Mouse (Mus musculus) telencephalon, adult 2 months (tissue): ENCODE measurements around the gene Gnb1l.
A peak's percentile ranks its signal among the peaks of the same experiment; 100 is the strongest.

Source experiments
- DNase-seq: peaks from one replicate; pipeline ENCODE4 v3.0.0-alpha.2; 2011; ENCODE audit warnings: low read depth, low spot score

The Gnb1l gene

DNA sequence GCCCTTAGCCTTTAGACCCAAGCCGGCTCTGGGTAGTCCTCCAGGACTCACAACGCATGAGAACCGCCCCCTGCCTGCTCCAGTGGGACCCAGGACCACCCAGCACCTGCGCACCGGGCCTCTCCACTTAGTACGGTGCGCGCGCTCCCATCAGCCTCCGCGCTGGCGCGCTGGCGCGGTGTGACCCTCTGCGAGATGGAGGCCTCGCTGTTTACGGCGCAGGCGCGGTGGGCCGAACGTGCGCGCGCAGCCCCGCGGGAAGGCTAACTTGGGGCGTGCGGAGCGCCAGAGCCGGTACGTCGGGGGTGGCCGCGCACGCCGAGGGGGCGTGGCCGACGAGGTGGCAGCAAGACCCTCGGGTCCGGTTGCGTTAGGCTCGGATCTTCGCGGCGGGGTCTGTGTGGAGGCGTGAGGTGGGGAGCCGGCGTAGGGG, at the start of gene Gnb1l, which contains the start of gene Rtl10:
Gene Gnb1l, plus strand, starts transcription at position 156 of the 433 bp plus-strand sequence.
Gene Rtl10, plus strand, starts transcription at position 344 of the 433 bp plus-strand sequence.
- peak; percentile 90 for DNase-seq

DNA sequence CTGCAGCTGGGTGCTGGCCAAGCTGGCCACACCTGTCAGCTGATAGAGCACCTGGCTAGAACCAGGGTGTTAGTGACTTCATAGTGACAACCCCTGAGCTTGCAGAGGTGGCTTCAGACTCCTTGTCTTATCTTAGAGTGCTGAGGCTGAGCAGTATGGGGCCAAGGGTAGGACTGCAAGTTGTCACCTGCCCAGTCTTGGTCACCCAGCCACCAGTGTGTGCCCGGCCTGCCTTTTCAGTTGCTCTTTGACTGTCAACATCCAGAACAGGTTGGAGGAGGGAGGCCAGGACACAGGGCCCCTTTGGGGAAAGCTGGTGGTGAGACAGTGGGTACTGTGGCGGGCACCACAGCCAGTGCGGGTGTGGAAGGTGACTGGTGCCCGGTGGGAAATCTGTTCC, 49.5 kb upstream of the Gnb1l start:
- no peak for DNase-seq

DNA sequence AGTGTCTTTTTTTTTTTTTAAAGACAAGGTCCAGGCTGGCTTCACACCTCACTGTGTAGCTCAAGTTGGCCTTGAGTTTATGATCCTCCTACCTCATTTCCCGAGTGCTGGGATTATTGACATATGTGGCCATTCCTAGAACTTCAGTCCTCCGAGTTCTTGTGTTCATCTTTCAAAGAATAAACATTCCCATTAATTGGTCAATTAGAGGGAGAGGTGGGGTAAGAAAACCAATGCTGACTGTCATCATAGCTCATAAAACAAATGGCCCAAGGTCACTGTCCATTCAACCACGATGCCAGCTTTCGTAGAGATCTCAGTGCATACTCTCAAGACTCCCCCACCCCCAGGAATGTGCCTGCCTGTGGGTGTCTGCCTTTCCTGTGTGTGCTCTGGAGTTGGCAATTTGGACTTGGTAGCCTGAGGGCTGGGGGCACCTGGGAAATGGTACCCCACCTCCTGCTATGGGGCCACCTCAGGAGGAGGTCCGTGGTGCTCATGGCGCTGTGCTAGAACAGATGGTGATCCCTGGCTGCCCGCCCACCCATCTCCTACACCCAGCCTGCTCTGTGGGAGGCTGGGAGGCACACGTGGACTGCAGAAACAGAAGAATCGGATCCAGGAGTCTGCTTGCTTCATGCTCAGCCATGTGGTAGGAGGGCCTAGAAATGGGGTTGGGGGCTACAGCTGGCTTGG, 46.9 kb upstream of the Gnb1l start:
- peak; percentile 68 for DNase-seq

DNA sequence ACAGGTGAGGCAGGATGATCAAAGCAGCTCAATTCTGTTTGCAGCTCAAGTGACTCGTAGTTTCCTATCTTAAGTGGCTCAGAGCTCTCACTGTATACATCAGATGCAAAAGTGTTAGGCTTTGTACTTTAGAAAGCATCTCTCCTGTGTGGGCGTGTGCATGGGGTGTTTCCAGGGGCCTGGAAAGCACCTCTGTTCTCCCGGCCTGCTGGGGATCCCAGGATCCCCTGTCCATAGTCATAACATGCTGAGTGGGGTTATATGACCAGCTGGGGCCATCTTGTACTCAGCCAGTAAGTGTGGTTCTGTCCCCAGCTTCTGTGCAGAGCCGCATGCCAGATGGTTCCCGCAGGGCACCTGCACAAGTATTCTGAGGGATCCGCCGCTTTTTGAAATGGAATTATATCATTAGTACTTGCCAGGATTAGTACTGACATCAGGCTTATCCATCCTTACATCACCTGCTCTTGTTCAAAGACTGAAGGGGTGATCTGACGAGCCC, 46.1 kb upstream of the Gnb1l start:
- DNase-seq, result peak; percentile 60

DNA sequence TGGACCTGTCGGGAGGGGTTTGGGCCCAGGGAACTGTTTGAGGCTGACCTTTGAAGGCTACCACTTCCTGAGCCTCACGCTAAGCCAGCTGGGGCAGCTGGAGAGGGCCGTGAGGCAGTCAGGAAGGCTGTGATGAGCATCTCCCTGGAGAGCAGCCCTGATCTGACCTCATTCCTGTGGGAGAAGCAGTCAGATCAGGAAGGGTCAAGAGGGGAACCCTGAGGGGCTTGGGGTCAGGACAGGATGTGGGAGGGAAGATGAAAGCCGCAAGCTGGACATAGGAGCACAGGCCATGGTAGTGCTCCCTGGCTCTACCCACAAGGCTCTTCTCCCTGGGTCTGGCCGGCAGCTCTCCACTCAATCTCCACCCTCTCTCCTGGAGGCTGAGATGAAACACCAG, 44.7 kb upstream of the Gnb1l start:
- no peak for DNase-seq

DNA sequence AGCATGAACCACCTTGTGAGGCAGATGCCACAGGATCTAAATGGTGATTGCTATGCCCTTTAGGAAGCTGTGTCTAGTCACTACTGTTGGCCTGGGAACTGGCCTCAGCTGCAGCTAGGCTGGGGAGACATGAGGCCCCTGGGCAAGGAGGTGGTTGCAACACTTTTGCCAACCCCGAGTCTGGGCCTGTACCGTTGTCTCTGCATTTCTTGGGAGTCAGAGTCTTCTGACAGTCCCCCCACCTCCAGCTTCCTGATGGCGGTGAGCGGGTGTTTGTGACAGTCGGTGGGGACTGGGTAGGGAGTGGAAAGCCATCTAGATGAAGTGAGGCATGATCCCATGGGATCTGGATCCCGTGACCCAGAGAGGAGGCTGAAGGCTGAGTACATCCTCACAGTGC, 43.1 kb upstream of the Gnb1l start:
- DNase-seq, result no peak

DNA sequence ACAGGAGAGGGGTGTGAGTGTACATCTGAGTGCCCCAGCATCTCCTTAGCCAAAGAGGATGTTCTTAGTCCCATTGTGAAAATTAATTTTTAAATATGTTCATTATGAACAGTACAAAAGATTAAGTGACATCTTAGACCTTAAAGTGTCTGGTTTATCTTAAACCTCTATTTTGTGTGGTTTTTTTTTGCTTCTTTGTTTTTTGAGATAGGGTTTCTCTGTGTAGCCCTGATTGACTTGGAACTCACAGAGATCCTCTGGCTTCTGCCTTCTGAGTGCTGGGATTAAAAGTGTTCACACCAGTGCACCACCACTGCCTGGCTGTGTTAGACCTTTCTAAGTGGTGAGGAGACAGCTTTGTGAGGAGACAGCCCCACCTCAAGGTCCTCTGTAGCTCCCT, 39.9 kb upstream of the Gnb1l start:
- no peak for DNase-seq

DNA sequence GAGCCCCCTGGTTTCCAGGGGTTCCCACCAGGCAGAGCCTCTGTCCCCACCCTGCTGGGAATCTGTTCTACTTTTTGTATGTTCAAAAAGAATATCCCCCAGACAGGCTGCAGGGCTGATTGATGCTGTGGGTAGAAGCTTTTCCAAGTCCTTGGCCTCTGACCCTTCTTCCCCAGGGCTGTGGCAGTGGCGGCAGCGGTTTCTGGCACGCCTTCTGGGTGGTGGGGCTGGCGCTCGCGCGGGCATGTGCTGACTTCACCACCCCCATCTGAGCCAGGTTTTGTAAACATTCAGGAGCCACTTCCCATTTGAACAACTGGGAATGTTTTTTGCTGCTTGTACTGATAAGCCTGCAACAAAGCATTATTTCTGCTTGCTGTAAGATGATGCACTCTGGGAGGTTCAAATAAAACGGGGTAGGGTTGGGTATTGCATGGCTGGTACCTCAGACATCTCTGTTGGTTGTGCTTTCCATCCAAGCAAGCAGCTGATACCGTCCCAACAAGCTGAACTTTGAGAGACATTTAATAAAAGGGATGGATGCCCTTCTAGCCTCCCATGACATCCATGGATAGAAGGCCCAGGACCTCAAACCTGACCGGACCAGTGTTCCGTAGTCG, 39.1 kb upstream of the Gnb1l start:
- DNase-seq, result no peak

DNA sequence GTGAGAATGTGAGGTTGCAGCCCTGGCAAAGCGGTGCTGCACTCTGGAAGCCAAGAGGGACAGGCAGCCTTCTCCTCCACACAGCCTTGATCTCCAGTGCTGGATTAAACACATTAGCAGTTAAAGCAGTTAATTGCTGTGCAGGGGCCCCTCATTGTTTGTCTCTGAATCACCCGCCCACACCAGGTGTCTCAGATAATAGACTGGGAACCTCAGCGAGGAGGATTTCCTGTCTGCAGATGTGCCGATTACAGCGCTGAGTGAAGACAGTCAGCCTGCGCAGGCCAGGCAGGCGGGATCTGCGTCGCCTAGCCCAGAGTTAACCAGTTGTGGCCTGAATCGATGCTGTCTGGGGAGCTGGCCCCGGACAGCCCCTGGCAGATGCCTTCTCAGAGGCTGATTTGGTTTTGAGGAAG, 38.5 kb upstream of the Gnb1l start:
- DNase-seq, result no peak

DNA sequence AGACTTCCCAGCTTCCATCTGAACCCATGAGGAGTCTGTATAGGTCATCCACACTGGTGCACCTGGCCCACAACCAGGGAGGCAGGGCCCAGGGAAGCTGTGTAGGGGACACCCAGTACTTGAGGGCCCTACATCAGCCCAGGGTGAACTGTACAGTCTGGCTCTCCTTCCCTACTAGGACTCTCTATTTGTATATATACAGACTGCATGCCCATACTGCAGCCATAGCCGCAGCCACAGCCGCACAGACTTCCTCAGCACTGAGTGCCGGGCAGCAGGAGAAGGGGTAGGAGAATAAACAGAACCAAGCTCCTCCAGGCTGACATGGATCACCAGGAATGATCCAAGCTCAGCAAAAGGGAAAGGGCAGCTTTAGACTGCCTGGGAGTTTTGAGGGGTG, 37.7 kb upstream of the Gnb1l start:
- no peak for DNase-seq

DNA sequence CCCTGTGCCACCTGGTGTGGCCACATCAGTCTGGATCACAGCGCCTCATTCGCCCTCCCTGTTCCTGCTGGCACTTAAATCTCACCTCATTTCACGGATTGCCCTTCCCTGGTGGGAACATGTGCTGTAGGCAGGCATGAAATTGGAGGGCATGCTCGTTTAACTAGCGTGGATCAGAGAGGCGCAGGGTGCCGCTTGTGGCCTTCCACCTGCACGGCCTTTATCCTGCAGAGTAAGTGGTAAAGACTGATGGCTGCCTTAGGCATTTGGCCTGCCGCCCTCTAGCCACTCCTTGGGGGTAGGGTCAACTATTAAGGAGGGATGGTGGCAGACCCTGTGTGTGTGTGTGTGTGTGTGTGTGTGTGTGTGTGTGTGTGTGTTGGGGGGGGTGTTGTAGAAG, 36.5 kb upstream of the Gnb1l start:
- no peak for DNase-seq

DNA sequence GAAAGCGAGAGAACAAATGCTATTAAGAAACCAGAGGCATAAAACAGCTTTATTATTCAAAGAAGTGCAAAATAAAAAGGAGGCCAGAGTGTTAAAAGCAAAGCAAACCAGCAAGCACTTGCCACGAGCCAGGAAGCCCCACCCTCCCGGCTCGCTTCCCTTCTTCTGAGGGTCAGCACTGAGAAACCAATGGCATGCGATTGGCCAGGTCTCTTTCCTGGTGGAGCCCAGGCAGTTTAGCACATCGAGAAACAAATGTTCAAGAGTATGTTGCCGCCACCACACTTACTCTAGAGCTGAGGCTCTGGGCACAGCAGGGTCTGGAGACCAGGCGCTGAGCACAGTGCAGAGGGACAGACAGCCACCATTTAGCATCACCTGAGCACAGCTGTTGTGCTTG, 35.9 kb upstream of the Gnb1l start:
- no peak for DNase-seq

DNA sequence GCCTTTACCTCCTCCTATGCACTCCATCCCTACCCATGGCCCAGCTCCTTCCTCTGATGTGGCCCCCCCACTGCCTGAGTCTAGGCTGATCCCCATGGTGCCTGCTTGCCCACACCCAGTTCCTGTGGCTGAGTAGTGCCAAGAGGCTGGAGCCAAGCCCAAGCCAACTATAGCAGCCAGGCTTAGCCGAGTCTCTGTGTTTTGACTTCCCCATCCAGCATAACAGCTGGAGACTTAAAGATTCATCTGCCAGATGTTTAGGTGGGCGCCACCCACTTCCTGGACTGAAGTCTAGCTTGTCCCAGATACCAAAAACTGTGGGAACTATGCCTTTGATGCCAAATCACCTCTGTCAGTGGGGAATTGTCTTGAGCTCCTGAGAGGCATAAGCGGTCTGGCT, 34.2 kb upstream of the Gnb1l start:
- no peak for DNase-seq

DNA sequence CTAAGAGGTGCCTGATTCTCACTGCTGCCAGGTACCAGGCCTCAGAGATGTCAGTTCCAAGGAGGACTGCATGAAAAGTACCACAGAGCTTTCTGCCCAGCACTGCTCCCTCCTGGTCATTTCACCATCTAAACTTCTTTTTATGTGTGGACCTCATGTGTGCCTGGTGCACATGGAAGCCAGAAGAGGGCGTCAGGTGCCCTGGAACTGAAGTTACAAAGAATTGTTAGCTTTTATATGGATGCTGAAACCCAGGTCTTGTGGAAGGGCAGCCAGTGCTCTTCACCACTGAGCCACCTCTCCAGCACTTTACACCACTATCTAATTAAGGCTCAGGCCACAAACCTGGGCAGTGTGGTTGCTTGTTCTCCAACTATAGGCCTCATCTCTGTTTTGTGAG, 27.7 kb upstream of the Gnb1l start:
- DNase-seq, result no peak

DNA sequence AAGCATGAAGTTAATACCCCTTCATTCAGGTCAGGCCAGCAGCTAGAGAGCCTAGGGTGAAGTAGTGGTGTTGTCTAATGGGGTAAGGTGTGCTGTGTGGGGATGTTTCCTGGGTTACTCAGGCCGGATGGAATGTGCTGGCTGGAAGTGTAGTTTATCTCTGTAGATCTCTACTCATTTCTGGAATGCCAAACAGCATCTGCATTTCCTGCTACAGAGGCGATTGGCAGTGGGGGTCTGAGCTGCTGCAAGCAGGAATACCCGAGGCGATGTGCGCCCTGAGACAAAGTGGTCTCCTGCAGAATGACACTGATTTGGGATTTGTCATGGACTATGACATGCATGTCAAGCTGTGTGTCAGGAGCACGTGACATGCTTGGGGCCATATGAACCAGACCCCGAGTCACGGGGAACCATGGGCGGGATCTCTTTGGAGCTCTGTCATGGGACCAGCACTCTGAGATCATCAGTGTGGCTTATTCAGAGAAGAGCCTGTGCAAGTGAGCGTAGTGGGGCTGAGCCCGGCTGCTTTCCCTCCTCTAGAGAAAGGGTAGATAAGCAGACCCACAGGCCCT, 27.0 kb upstream of the Gnb1l start:
- no peak for DNase-seq

DNA sequence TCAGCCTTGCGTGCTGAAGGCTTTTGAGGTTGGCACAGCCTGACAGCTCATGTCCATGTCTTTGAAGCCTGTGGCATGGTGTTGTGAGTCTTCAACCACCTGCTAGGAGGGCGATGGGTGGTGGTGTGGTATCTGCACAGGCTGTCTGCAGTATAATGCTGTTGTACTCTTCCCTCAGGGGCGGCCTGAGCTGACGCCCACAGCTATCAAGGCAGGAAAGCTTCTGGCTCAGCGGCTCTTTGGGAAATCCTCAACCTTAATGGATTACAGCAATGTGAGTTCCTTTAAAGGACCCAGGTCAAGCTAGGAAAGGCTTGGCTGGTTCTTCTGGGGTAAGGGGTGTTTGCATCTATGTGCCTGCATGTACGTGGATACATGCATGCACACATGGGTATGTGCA, 26.5 kb upstream of the Gnb1l start:
- DNase-seq, result no peak

DNA sequence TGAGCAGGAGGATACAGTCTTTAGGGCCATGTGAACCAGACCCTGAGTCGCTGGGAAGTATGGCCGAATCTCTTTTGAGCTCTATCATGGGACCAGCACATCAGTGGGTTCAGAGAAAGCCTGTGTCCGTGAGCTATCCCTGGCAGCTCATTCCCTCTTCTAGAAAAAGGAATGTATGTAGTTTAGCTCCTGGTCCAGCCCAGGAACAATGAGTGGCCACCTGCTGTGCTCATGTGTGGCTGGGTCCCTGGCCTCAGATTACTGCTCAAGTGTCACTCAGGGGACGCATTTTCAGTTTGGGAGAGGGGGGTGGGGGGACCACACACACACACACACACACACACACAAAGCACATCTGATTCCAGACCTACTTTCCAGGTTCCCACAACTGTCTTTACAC, 26.1 kb upstream of the Gnb1l start:
- no peak for DNase-seq

DNA sequence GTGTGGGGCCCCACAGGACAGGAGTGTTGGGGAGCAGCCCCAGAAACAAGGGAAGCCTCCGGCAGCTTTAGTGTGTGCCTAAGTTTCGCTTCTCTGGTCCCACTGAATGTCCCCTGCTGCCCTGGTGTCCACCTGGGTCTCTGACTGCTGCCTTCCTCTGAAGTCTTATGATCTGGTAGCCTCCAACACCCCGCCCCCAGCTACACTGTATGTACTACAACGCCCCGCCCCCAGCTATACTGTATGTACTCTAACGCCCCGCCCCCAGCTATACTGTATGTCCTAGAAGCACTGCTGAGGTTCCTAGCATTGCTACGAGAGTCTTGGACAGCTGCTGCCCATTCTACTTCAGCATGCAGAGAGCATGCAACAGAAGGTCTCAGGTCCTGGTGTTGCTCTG, 25.5 kb upstream of the Gnb1l start:
- no peak for DNase-seq

DNA sequence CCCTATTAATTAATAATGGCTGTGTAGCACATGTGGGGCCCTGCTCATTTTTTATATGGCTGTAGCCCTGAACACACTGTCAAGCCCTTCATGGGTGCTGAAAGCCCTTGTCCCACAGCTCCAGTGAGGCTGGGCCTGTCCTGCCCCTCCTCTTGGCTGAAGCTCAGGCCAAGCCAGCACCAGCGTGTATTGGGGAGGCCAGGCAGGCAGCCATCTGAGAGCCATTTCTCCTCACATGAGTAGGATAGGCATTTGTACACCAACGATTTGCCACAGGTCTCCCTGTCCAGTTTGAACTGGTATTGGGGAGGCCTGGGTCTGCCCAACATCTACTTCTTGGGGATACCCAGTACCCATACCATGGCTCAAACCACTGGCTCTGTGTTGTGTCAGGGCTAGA, 24.5 kb upstream of the Gnb1l start:
- DNase-seq, result no peak

DNA sequence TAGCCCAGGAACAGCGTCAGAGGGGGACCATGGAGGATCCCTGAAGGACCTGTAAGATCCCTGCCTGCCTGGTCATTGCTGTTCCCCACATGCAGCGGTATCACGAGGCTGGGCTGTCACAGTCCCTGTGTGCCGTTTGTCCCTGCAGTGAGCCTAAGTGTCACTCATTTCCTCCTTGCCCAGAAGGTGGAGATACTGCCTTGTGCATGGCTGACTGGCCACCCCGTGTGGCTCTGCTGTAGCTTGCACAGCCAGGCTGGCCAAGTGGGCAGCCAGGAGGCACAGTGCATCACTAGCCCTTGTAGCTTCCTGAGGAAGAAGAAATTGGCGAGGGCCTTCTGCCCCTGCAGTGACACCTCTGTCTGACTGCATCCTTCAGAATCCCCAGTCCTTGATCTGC, 20.5 kb upstream of the Gnb1l start:
- DNase-seq, result no peak

DNA sequence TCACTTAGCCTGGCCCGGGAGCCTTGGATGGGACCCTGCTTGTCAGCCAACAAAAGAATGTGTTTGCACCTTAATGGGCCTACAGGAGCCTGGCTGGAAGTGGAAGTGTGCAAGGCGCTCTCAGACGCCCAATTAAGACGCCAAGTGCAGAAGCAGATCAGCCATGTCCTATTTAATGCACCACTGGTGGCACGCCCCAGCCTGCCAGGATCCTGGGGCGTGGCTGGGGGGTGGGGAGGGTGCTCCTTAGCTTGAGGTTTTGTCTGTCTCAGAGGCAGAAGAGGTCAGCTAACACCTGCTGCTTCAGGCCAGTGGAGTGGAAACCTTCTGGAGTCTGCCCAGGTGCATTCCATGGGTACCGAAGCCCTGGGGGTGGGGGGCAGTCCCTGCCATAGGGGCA, 18.8 kb upstream of the Gnb1l start:
- no peak for DNase-seq

DNA sequence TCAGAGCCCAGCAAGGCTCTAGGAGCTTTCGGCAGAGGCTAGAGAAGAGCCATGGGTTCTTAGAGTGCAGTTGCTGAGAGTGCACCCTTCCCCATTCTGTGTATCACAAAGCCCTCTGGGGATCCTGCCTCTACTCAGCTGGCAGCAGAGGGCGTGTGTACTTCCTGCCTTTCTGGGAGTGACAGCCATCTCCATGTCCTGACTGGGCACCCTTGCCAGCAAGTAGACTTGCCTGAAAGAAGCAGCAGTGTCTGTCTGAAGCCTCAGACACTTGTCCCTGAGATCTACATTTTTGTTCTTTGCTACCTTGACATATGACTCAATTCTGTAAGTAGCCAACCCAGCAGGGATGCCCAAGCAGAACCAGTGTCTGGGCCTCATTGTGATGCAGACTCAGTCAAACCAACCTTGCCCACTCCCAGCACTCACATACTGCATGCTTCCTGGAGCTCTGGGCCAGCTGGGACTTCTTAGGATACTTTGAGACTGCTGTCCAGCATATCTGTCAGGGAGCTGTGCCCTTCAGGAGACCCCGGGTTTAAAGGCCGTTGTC, 17.5 kb upstream of the Gnb1l start:
- DNase-seq, result no peak

DNA sequence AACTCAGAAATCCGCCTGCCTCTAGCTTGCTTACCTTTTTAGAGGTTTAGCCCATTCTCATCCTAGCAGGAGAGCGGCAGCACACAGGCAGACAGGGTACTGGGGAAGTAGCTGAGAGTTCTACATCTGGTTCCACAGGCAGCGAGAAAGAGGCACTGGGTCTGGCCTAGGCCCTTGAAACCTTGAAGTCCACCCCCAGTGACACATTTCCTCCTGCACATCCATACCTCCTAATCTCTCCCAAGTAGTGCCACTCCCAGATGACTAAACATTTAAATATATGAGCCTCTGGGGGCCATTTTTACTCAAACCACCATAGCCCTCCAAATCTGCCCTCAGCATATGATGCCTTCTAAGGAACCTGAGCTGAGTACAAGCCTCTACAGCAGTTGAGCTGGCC, 16.1 kb upstream of the Gnb1l start:
- no peak for DNase-seq
